Mouse (Mus musculus) CH12.LX (cell line): ENCODE measurements around the gene Prcc. TPM values are rescaled to one million over a fixed set of nuclear protein-coding genes. Genes with fewer than 3 reads are reported as not detected.

Experiments
- DNase-seq: peaks from one replicate; pipeline ENCODE4 v3.0.0-alpha.2; 2013; ENCODE audit errors: extremely low read depth
- H3K27ac ChIP-seq: 2 replicates; pipeline ENCODE4 v1.5.1; 2012; ENCODE audit warnings: low read depth, mild to moderate bottlenecking, control low read depth, moderate library complexity; ENCODE audit not compliant: insufficient read depth
- H3K27me3 ChIP-seq: replicated peaks from 2 replicates; pipeline ENCODE3; 2012; ENCODE audit warnings: inconsistent platforms
- H3K36me3 ChIP-seq, 2 experiments: replicated peaks in 1 of 2; 2 replicates each; pipeline versions ENCODE3 to v1.6.1; 2012; ENCODE audit warnings: inconsistent platforms in 1 of 2, low read length in 1 of 2, mild to moderate bottlenecking in 1 of 2, mixed read lengths in 1 of 2, moderate library complexity in 1 of 2; ENCODE audit not compliant: control insufficient read depth in 1 of 2, insufficient read depth in 1 of 2
- H3K4me1 ChIP-seq, 2 experiments: 2 replicates each; pipeline ENCODE4 v1.6.1; 2012; ENCODE audit warnings: inconsistent platforms in 1 of 2, moderate library complexity in 1 of 2; ENCODE audit not compliant: insufficient read depth in 2 of 2, control insufficient read depth in 1 of 2
- H3K4me2 ChIP-seq: 2 replicates; pipeline ENCODE4 v1.6.1; 2012; ENCODE audit warnings: low read depth, mild to moderate bottlenecking, control low read depth; ENCODE audit not compliant: poor library complexity, insufficient read depth, severe bottlenecking
- H3K4me3 ChIP-seq, 3 experiments: fragments of 150-350 bp in 1 of 3; sonication (generic) in 1 of 3; replicated peaks in 1 of 3; 2 replicates each; pipeline versions ENCODE3 to v1.5.1; 2011 to 2012; ENCODE audit warnings: low read depth in 2 of 3, low read length in 2 of 3, mild to moderate bottlenecking in 2 of 3, moderate library complexity in 2 of 3, control low read depth in 1 of 3, improper control_type of control experiment in 1 of 3, inconsistent platforms in 1 of 3, mixed read lengths in 1 of 3; ENCODE audit not compliant: poor library complexity in 1 of 3
- H3K79me2 ChIP-seq: replicated peaks from 2 replicates; pipeline ENCODE4 v1.6.1; 2012; ENCODE audit warnings: mild to moderate bottlenecking, moderate library complexity; ENCODE audit not compliant: control insufficient read depth, poor library complexity, insufficient read depth, severe bottlenecking; ENCODE audit errors: extremely low read depth
- H3K9ac ChIP-seq: 2 replicates; pipeline ENCODE4 v1.6.1; 2012; ENCODE audit warnings: low read depth, mild to moderate bottlenecking, control low read depth, moderate library complexity; ENCODE audit not compliant: insufficient read depth
- H3K9me3 ChIP-seq: replicated peaks from 2 replicates; pipeline ENCODE3; 2012; ENCODE audit warnings: low read length, inconsistent platforms, mixed read lengths
- BHLHE40 ChIP-seq: IDR thresholded peaks from 2 replicates; pipeline ENCODE4 v1.6.1; 2011; ENCODE audit warnings: mild to moderate bottlenecking, low read depth, low read length, improper control_type of control experiment
- CHD1 ChIP-seq: IDR thresholded peaks from 2 replicates; pipeline ENCODE4 v1.6.1; 2012; ENCODE audit warnings: low read depth, low read length, improper control_type of control experiment, inconsistent platforms
- E2F4 ChIP-seq: IDR thresholded peaks from 2 replicates; pipeline ENCODE4 v1.6.1; 2011; ENCODE audit warnings: low read depth, low read length, improper control_type of control experiment; ENCODE audit not compliant: insufficient replicate concordance
- GABPA ChIP-seq: IDR thresholded peaks from 2 replicates; pipeline ENCODE4 v1.6.1; 2012; ENCODE audit warnings: low read depth, low read length, improper control_type of control experiment, inconsistent platforms; ENCODE audit not compliant: insufficient replicate concordance
- MAZ ChIP-seq: IDR thresholded peaks from 2 replicates; pipeline ENCODE4 v1.6.1; 2012; ENCODE audit warnings: low read depth, mild to moderate bottlenecking, inconsistent platforms, low read length, improper control_type of control experiment, moderate library complexity
- NRF1 ChIP-seq: IDR thresholded peaks from 2 replicates; pipeline ENCODE4 v1.6.1; 2014; ENCODE audit warnings: low read depth, mild to moderate bottlenecking, inconsistent platforms, low read length, improper control_type of control experiment, moderate library complexity
- PAX5 ChIP-seq: IDR thresholded peaks from 2 replicates; pipeline ENCODE4 v1.6.1; 2012; ENCODE audit warnings: low read length, inconsistent platforms, mixed read lengths
- RCOR1 ChIP-seq: conservative IDR thresholded peaks from 2 replicates; pipeline ENCODE4 v1.6.1; 2012; ENCODE audit warnings: low read depth, mild to moderate bottlenecking, inconsistent platforms, low read length, improper control_type of control experiment
- SIN3A ChIP-seq: IDR thresholded peaks from 2 replicates; pipeline ENCODE4 v1.6.1; 2012; ENCODE audit warnings: low read length, improper control_type of control experiment, inconsistent platforms
- TBP ChIP-seq: conservative IDR thresholded peaks from 2 replicates; pipeline ENCODE4 v1.6.1; 2011; ENCODE audit warnings: low read depth, low read length, improper control_type of control experiment
- TCF12 ChIP-seq: IDR thresholded peaks from 2 replicates; pipeline ENCODE4 v1.6.1; 2014; ENCODE audit warnings: low read depth, mild to moderate bottlenecking, inconsistent platforms, low read length, improper control_type of control experiment
- dilution Hi-C: fragments of 300-500 bp; cut with MboI; formaldehyde crosslinking; loops from 2 replicates; pipeline ENCODE4 v1.14.3; 2020; ENCODE audit warnings: low sequenced_read_pairs; ENCODE audit not compliant: extremely low pct_unique_long_range_greater_than_20kb, extremely low pct_ligation_motif_present
- in situ Hi-C: fragments of 300-500 bp; cut with MboI; formaldehyde crosslinking; loops from 3 replicates; pipeline ENCODE4 v1.14.3; 2019; ENCODE audit warnings: low sequenced_read_pairs, low pct_ligation_motif_present, low pct_unique_long_range_greater_than_20kb, mixed read lengths
- polyA plus RNA-seq: library from polyadenylated mRNA; unstranded; fragments of >175 nt; gene quantifications from 2 replicates; pipeline ENCODE4 v1.2.1, GENCODE M21; 2012; ENCODE audit warnings: low read depth; ENCODE audit not compliant: insufficient read length
- total RNA-seq, 2 experiments: library from RNA; depleted of rRNA; stranded (reverse); fragments of 300-350 nt in 1 of 2; fragments of >200 nt in 1 of 2; gene quantifications; 2 replicates each; pipeline ENCODE4 v1.2.3; 2012 to 2014

The Prcc gene
- total and polyA plus RNA-seq, 3 experiments = 26.4 to 58.5 (median 48.6) TPM

DNA sequence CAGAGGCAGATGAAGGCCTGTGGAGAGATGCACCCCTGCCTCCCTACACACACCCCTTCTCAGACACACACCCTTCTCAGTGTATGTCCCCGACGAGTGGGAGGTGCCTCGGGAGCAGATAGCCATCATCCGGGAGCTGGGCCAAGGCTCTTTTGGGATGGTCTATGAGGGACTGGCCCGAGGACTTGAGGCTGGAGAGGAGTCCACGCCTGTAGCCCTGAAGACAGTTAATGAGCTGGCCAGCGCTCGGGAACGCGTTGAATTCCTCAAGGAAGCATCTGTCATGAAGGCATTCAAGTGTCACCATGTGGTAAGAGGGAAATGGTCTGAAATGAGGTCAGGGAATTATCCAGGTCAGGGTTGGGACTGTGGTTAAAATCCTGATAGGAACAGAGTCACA, 72.5 kb downstream of the Prcc start:
- no peak overlapping the region for H3K4me3 ChIP-seq
- peaks cover 5 to 6% of the 10 kb centered on the region in 2 experiments for H3K4me1 ChIP-seq
- H3K36me3 ChIP-seq = no peaks in the 10 kb centered on the region
- H3K79me2 ChIP-seq = no peaks in the 10 kb centered on the region
- peaks cover 94% of the 10 kb centered on the region for H3K27me3 ChIP-seq
- no peaks in the 10 kb centered on the region for H3K9me3 ChIP-seq
- H3K4me2 ChIP-seq = no peak overlapping the region
- no peak for DNase-seq
- H3K27ac ChIP-seq = no peak overlapping the region
- TF ChIP-seq SIN3A = no peak
- TF ChIP-seq TCF12 = no peak
- TF ChIP-seq CHD1 = no peak
- no peak for TF ChIP-seq TBP
- H3K9ac ChIP-seq = no peak overlapping the region
- in situ Hi-C loops (no loop called here), dilution Hi-C loops (no loop called here)

DNA sequence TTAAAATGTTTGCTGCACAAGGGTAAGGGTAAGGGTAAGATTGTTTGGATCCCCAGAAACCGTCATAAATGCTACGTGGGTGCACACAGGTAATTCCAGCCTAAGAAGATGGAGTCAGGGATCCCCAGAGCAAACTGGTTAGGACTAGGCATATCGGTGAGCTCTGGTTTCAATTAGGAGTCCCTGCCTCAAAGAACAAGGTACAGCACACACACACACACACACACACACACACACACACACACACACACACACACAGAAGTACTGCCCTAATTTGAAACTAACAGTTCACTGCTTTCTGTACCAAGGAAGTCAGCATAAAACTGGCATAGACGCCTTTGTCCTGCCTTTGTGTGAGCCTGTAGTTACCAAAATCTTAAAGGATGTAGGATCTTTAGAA, 73.0 kb downstream of the Prcc start:
- dilution Hi-C loops = no loop called here
- Histone ChIP-seq H3K36me3 (no peaks in the 10 kb centered on the region), H3K27me3 (peaks cover 94% of the 10 kb centered on the region), H3K4me2 (no peak overlapping the region), H3K79me2 (no peaks in the 10 kb centered on the region), H3K27ac (no peak overlapping the region), H3K4me3 (no peak overlapping the region), H3K4me1 (peaks cover 5 to 6% of the 10 kb centered on the region in 2 experiments), H3K9ac (no peak overlapping the region), H3K9me3 (no peaks in the 10 kb centered on the region)
- no peak for DNase-seq
- in situ Hi-C loops = no loop called here
- TF ChIP-seq RCOR1 (no peak), PAX5 (no peak), NRF1 (no peak), GABPA (no peak), BHLHE40 (no peak), E2F4 (no peak), MAZ (no peak)

- Histone ChIP-seq H3K4me1 (peaks cover 2 to 3% of the 10 kb centered on the region in 2 experiments), H3K27ac (no peak overlapping the region), H3K9ac (no peak overlapping the region), H3K36me3 (no peaks in the 10 kb centered on the region), H3K79me2 (no peaks in the 10 kb centered on the region), H3K27me3 (peaks cover 94% of the 10 kb centered on the region), H3K4me2 (no peak overlapping the region), H3K9me3 (no peaks in the 10 kb centered on the region), H3K4me3 (no peak overlapping the region)
- no peak for DNase-seq
- dilution Hi-C loops = no loop called here
- TF ChIP-seq PAX5 = no peak
- TF ChIP-seq, all 38 proteins: peak for 0
- in situ Hi-C loops = no loop called here
These were observed 74.1 kb downstream of the Prcc start for GRCm38 (mm10) chr3:87811297-87811696.
